Mouse (Mus musculus) effector memory CD4-positive, alpha-beta T cell, adult 7 months (primary cell): Measurements from ENCODE around the gene Nat8f7. TPM values are rescaled to one million over a fixed set of nuclear protein-coding genes. Genes with fewer than 3 reads are reported as not detected.

Source experiments
- polyA plus RNA-seq: library from polyadenylated mRNA; unstranded; fragments of 100-300 nt; shearing (Covaris generic); gene quantifications from one replicate; pipeline ENCODE4 v1.2.1, GENCODE M21; 2017

The Nat8f7 gene
- polyA plus RNA-seq: not detected

DNA sequence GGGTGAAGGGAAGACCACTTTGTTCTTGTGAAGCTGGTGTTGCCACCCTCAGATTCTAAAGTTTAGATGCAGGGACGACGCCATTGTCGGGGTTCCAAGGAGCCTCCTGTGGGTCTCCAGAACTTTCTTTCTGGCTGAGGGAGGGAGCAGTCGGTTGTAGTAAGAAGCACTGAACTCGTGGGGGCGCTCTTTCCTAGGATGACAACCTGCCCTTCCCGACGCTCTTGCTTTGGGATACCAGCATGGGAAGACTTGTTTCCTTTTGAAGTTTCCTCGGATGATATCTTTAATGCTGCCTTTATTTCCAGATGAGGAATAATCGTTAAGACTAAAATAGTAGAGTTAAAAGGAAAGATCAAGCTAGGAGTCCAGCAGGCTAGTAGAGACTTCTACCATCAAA, at the start of gene Nat8f7:
TSS of gene Nat8f7 (minus strand) at position 101 of the 400 bp plus-strand sequence.

Other genes starting within 250 kb of the Nat8f7 start
- 0.16 TPM for gene Fbxo41, start 210.2 kb downstream of the Nat8f7 start, polyA plus RNA-seq
- gene Egr4, start 199.6 kb downstream of the Nat8f7 start, polyA plus RNA-seq: 0.46 TPM
- 1.8 TPM for gene Alms1, start 125.7 kb downstream of the Nat8f7 start, polyA plus RNA-seq
- 0.24 TPM for gene Nat8f3, start 52.5 kb upstream of the Nat8f7 start, polyA plus RNA-seq
- gene Nat8f6, start 107.7 kb upstream of the Nat8f7 start, polyA plus RNA-seq: not detected
- gene Nat8f5, start 107.8 kb upstream of the Nat8f7 start, polyA plus RNA-seq: not detected
- not detected for gene Nat8, start 118.9 kb upstream of the Nat8f7 start, polyA plus RNA-seq
- gene Nat8f2, start 156.0 kb upstream of the Nat8f7 start, polyA plus RNA-seq: 0.60 TPM
- gene Nat8f4, start 191.7 kb upstream of the Nat8f7 start, polyA plus RNA-seq: 1.5 TPM
- 21.0 TPM for gene Tprkb, start 198.7 kb upstream of the Nat8f7 start, polyA plus RNA-seq
- gene Nat8f1, start 202.5 kb upstream of the Nat8f7 start, polyA plus RNA-seq: 2.6 TPM
- gene Dusp11, start 248.5 kb upstream of the Nat8f7 start, polyA plus RNA-seq: 232 TPM